Mouse (Mus musculus) intestine, postnatal 0 days (tissue): Measurements from ENCODE around the gene Prkcq. TPM values are rescaled to one million over a fixed set of nuclear protein-coding genes. Genes with fewer than 3 reads are reported as not detected.

ENCODE experiments used
- ATAC-seq: fragments of 200-750 bp; cut with Nextera tagmentation; 2 replicates; pipeline ENCODE4 v1.8.0; 2017; ENCODE audit warnings: mild to moderate bottlenecking, moderate TSS enrichment, moderate library complexity
- H3K27ac ChIP-seq: fragments of 300-500 bp; sonication (generic); 2 replicates; pipeline ENCODE4 v1.5.1; 2014; ENCODE audit warnings: mild to moderate bottlenecking, low read depth, low read length, moderate library complexity
- H3K27me3 ChIP-seq: fragments of 300-500 bp; sonication (generic); replicated peaks from 2 replicates; pipeline ENCODE4 v1.6.1; 2014; ENCODE audit warnings: low read length, mixed read lengths; ENCODE audit not compliant: control insufficient read depth, insufficient read depth
- H3K36me3 ChIP-seq: fragments of 300-500 bp; sonication (generic); 2 replicates; pipeline ENCODE4 v1.6.1; 2014; ENCODE audit warnings: mild to moderate bottlenecking, moderate library complexity; ENCODE audit not compliant: control insufficient read depth, insufficient read depth
- H3K4me1 ChIP-seq: fragments of 300-500 bp; sonication (generic); replicated peaks from 2 replicates; pipeline ENCODE4 v1.6.1; 2014; ENCODE audit warnings: antibody characterized with exemption, low read length, mixed read lengths; ENCODE audit not compliant: control insufficient read depth, insufficient read depth
- H3K4me2 ChIP-seq: fragments of 300-500 bp; sonication (generic); replicated peaks from 2 replicates; pipeline ENCODE4 v1.6.1; 2014; ENCODE audit warnings: low read depth, mild to moderate bottlenecking, moderate library complexity
- H3K4me3 ChIP-seq: fragments of 300-500 bp; sonication (generic); 2 replicates; pipeline ENCODE4 v1.5.1; 2014; ENCODE audit warnings: low read depth, low read length
- H3K9ac ChIP-seq: fragments of 300-500 bp; sonication (generic); 2 replicates; pipeline ENCODE4 v1.6.1; 2014; ENCODE audit warnings: mild to moderate bottlenecking, low read depth, low read length
- H3K9me3 ChIP-seq: fragments of 300-500 bp; sonication (generic); 2 replicates; pipeline ENCODE4 v1.6.1; 2016; ENCODE audit warnings: mixed run types; ENCODE audit not compliant: control insufficient read depth
- CTCF ChIP-seq: sonication (generic); IDR thresholded peaks from 2 replicates; pipeline ENCODE4 v1.5.1; 2016; ENCODE audit warnings: low read depth, mild to moderate bottlenecking, control low read depth, antibody characterized with exemption, moderate library complexity
- WGBS: fragments of 180-500 bp; shearing (Covaris S2); extraction: QIAGEN DNeasy Blood & Tissue Kit; methylation state at CpG from one replicate; pipeline ENCODE4 v1.1.7; 2014; 5-methylcytosine and 5-hydroxymethylcytosine counted together
- polyA plus RNA-seq: library from polyadenylated mRNA; unstranded; fragments of >200 nt; fragmentation: Nextera tagmentation; extraction: Ambion mirVana; gene quantifications from 2 replicates; pipeline ENCODE4 v1.2.1, GENCODE M21; 2015

Prkcq gene
- polyA plus RNA-seq, 1 experiment from 2014 or later: 1.1 TPM

GRCm38 (mm10) chr2:11288531-11288846 is 116.6 kb downstream of the Prkcq start:
- no peaks in the 10 kb centered on the region for H3K9me3 ChIP-seq
- 5% methylated on average over 7 of the region's 7 CpGs for WGBS
- H3K4me3 ChIP-seq: no peak overlapping the region
- no peak for ATAC-seq
- peak overlapping the region; percentile 39 for H3K4me2 ChIP-seq
- H3K9ac ChIP-seq: no peak overlapping the region
- H3K27ac ChIP-seq: no peak overlapping the region
- H3K36me3 ChIP-seq: no peaks in the 10 kb centered on the region
- peak; percentile 95 for TF ChIP-seq CTCF
- no peaks in the 10 kb centered on the region for H3K27me3 ChIP-seq
- H3K4me1 ChIP-seq: no peaks in the 10 kb centered on the region

DNA sequence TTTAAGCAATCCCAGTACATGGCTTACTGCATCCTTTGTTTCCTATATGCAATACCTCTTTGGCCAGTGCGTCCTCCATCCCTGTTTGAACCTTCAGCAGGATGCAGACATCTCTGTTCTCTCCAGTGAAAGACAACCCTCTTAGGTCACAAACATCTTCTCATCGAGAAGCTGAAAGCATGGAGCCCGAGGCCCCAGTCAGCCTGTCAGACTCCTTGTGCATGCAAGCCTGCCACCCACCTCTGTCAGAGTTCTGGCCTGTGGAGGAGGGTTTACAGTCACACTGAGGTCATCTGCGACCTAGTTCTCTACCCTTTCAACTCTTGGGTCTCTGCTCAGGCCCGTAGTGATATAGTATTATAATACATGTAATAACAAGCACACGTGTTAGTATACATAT is 119.0 kb downstream of the Prkcq start:
- Histone ChIP-seq H3K36me3 (no peaks in the 10 kb centered on the region), H3K27ac (no peak overlapping the region), H3K9me3 (no peaks in the 10 kb centered on the region), H3K4me3 (no peak overlapping the region), H3K9ac (no peak overlapping the region), H3K27me3 (no peaks in the 10 kb centered on the region), H3K4me2 (no peak overlapping the region), H3K4me1 (no peaks in the 10 kb centered on the region)
- TF ChIP-seq CTCF: no peak
- no peak for ATAC-seq
- WGBS: 85% methylated on average over 6 of the region's 6 CpGs

- Histone ChIP-seq H3K27ac (no peak overlapping the region), H3K9me3 (no peaks in the 10 kb centered on the region), H3K4me1 (no peaks in the 10 kb centered on the region), H3K4me3 (no peak overlapping the region), H3K9ac (no peak overlapping the region), H3K4me2 (no peak overlapping the region), H3K27me3 (no peaks in the 10 kb centered on the region), H3K36me3 (no peaks in the 10 kb centered on the region)
- no peak for TF ChIP-seq CTCF
- ATAC-seq: no peak
- 81% methylated on average over 9 of the region's 9 CpGs for WGBS
Observed at GRCm38 (mm10) chr2:11291570-11292405, 119.9 kb downstream of the Prkcq start.

- Histone ChIP-seq H3K27me3 (no peaks in the 10 kb centered on the region), H3K36me3 (no peaks in the 10 kb centered on the region), H3K9me3 (no peaks in the 10 kb centered on the region), H3K4me3 (no peak overlapping the region), H3K4me1 (no peaks in the 10 kb centered on the region), H3K4me2 (no peak overlapping the region), H3K27ac (no peak overlapping the region), H3K9ac (no peak overlapping the region)
- ATAC-seq: no peak
- 89% methylated on average over 13 of the region's 13 CpGs for whole genome bisulfite sequencing
- no peak for TF ChIP-seq CTCF
Observed at GRCm38 (mm10) chr2:11293144-11293543, 121.2 kb downstream of the Prkcq start.

DNA sequence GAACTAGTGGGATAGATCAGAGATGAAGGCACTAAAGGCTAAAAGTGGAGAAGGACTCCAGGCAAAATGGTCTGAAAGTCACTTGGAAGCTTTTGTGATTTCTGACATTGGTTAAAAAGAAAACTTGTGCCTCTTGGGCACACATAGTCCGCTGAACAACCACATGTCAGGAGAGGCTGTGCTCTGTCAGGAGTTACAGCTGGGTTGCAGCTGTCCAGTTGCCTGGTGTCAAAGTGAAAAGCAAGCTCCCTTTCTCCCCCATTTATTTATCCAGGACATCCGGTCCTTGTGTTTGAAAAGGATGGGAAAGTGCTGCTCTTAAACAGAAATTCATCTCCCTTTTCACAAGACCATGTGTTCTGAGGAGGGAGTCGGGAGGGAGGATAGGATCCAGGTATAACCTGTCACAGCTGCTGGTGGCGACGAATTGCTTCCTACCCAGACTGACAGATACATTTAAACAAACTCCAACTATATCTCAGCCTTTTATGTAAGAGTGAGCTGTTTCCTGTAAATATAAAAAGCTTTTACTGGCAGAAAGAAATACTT is 122.8 kb downstream of the Prkcq start:
- no peak overlapping the region for H3K4me2 ChIP-seq
- no peak overlapping the region for H3K27ac ChIP-seq
- H3K9me3 ChIP-seq: no peaks in the 10 kb centered on the region
- H3K27me3 ChIP-seq: no peaks in the 10 kb centered on the region
- ATAC-seq: no peak
- H3K4me3 ChIP-seq: no peak overlapping the region
- H3K4me1 ChIP-seq: no peaks in the 10 kb centered on the region
- no peak overlapping the region for H3K9ac ChIP-seq
- H3K36me3 ChIP-seq: no peaks in the 10 kb centered on the region
- no peak for TF ChIP-seq CTCF
- 57% methylated on average over 5 of the region's 5 CpGs for WGBS

- H3K4me3 ChIP-seq: no peak overlapping the region
- no peaks in the 10 kb centered on the region for H3K36me3 ChIP-seq
- no peak overlapping the region for H3K27ac ChIP-seq
- H3K4me1 ChIP-seq: no peaks in the 10 kb centered on the region
- H3K9me3 ChIP-seq: no peaks in the 10 kb centered on the region
- H3K27me3 ChIP-seq: no peaks in the 10 kb centered on the region
- H3K4me2 ChIP-seq: no peak overlapping the region
- no peak overlapping the region for H3K9ac ChIP-seq
- ATAC-seq: no peak
- 89% methylated on average over 7 of the region's 7 CpGs for WGBS
- TF ChIP-seq CTCF: no peak
Observed at GRCm38 (mm10) chr2:11298811-11299210, 126.9 kb downstream of the Prkcq start.
